Comparison of ENCODE assay signal across 21 mouse cellular contexts in genomic region chr2:166225354-166225753, GRCm38 (mm10).
A peak's percentile ranks its signal among the peaks of the same experiment; 100 is the strongest.
DNase-seq lines count a peak whose midpoint lies in the region; ATAC-seq and TF ChIP-seq lines count a peak whose summit lies in the region.
"Had no signal": no experiment of that assay in that cellular context is flagged by ENCODE, and none has a peak within 500 bp of the region (broad histone marks: within the 10 kb centered on the region; RNA-seq: fewer than 3 reads in every experiment).

No protein-coding gene starts in this region.

- ATAC-seq in embryonic facial prominence, embryonic 14.5 days (ENCODE audit: low read depth) = peak; percentile 33; the same call in 1 of the 2 replicates
- ATAC-seq in limb, embryonic 14.5 days (ENCODE audit: low FRiP score, low read depth) = peak; percentile 55; the same call in 1 of the 2 replicates
- ATAC-seq: activated CD4-positive, CD25-positive, alpha-beta regulatory T cell, adult 4 months; CD4-positive, CD25-positive, alpha-beta regulatory T cell, adult 4 months; Patski had no signal

- H3K4me1 ChIP-seq in embryonic facial prominence, embryonic 14.5 days (ENCODE audit: control insufficient read depth, insufficient read depth, low read length) = no peaks in the 10 kb centered on the region
- H3K4me1 ChIP-seq in embryonic facial prominence, embryonic 10.5 days = peaks cover 41% of the 10 kb centered on the region
- H3K4me1 ChIP-seq in limb, embryonic 14.5 days (ENCODE audit: control insufficient read depth, insufficient read depth, low read length) = peaks cover 7% of the 10 kb centered on the region; the same call in 1 of the 2 replicates
- H3K4me1 ChIP-seq in limb, embryonic 10.5 days = peaks cover 33% of the 10 kb centered on the region

- no peak overlapping the region for H3K9ac ChIP-seq in embryonic facial prominence, embryonic 14.5 days (ENCODE audit: low read depth, low read length)
- no peak overlapping the region for H3K9ac ChIP-seq in limb, embryonic 14.5 days (ENCODE audit: low read depth, low read length, severe bottlenecking)

- no peaks in the 10 kb centered on the region for H3K9me3 ChIP-seq in embryonic facial prominence, embryonic 14.5 days (ENCODE audit: control insufficient read depth, low read length)
- H3K9me3 ChIP-seq in embryonic facial prominence, embryonic 10.5 days = 0 out of 2 replicates have a peak, but pooled peaks cover 7% of the 10 kb centered on the region
- H3K9me3 ChIP-seq in limb, embryonic 14.5 days (ENCODE audit: control insufficient read depth, low read length) = 0 out of 2 replicates have a peak, but pooled peaks cover 4% of the 10 kb centered on the region
- no peaks in the 10 kb centered on the region for H3K9me3 ChIP-seq in limb, embryonic 10.5 days (replicated peaks)

- no peaks in the 10 kb centered on the region for H3K27me3 ChIP-seq in embryonic facial prominence, embryonic 14.5 days (replicated peaks; ENCODE audit: control insufficient read depth, insufficient read depth, low read length)
- peaks cover 18% of the 10 kb centered on the region for H3K27me3 ChIP-seq in embryonic facial prominence, embryonic 10.5 days (replicated peaks; ENCODE audit: low read depth, poor library complexity, severe bottlenecking)
- no peaks in the 10 kb centered on the region for H3K27me3 ChIP-seq in limb, embryonic 14.5 days (ENCODE audit: control insufficient read depth, insufficient read depth, low read length)
- no peaks in the 10 kb centered on the region for H3K27me3 ChIP-seq in limb, embryonic 10.5 days (ENCODE audit: low read depth, poor library complexity, severe bottlenecking)

- H3K36me3 ChIP-seq in embryonic facial prominence, embryonic 14.5 days (ENCODE audit: control insufficient read depth, insufficient read depth, low read length) = no peaks in the 10 kb centered on the region
- H3K36me3 ChIP-seq in embryonic facial prominence, embryonic 10.5 days (replicated peaks) = no peaks in the 10 kb centered on the region
- H3K36me3 ChIP-seq in limb, embryonic 14.5 days (ENCODE audit: control insufficient read depth, insufficient read depth, low read length) = no peaks in the 10 kb centered on the region
- no peaks in the 10 kb centered on the region for H3K36me3 ChIP-seq in limb, embryonic 10.5 days
- H3K36me3 ChIP-seq: G1E had no signal

- WGBS in embryonic facial prominence, embryonic 14.5 days = 67% methylated on average over 9 of the region's 9 CpGs
- WGBS in embryonic facial prominence, embryonic 10.5 days = 87% methylated on average over 9 of the region's 9 CpGs
- 73% methylated on average over 9 of the region's 9 CpGs for WGBS in limb, embryonic 14.5 days
- 93% methylated on average over 9 of the region's 9 CpGs for WGBS in limb, embryonic 10.5 days

- no peak for TF ChIP-seq POLR2A in limb, embryonic 14.5 days (IDR thresholded peaks at IDR 0.05; ENCODE audit: borderline replicate concordance, extremely low read depth, insufficient read depth, insufficient read length)

- DNase-seq in embryonic facial prominence, embryonic 14.5 days (ENCODE audit: low spot score) = peak; percentile 79
- DNase-seq in embryonic facial prominence, embryonic 10.5 days (ENCODE audit: low spot score) = no peak
- peak; percentile 24 for DNase-seq in gastrocnemius, adult 18-20 months (ENCODE audit: low spot score)
- DNase-seq in gastrocnemius, postnatal 25 days = no peak
- peak; percentile 70 for DNase-seq in limb, embryonic 14.5 days (ENCODE audit: low spot score)
- no peak for DNase-seq in limb, embryonic 10.5 days (ENCODE audit: low spot score)
- DNase-seq in skeletal muscle tissue, adult 2 months (ENCODE audit: low read depth, low spot score) = peak; percentile 53
- DNase-seq in urinary bladder, adult 2 months (ENCODE audit: low spot score) = no peak
- DNase-seq: adrenal gland, adult 2 months; adrenal gland, adult 8-10 months; adrenal gland, postnatal 10 days; adrenal gland, postnatal 14 days; adrenal gland, postnatal 25 days; adrenal gland, postnatal 36 days; B cell, adult 2 months; cerebellum, adult 11 months; cerebellum, adult 11-12 months had no signal

- H3K4me3 ChIP-seq in embryonic facial prominence, embryonic 14.5 days (ENCODE audit: low read depth, low read length) = no peak overlapping the region
- no peak overlapping the region for H3K4me3 ChIP-seq in embryonic facial prominence, embryonic 10.5 days
- H3K4me3 ChIP-seq in limb, embryonic 14.5 days (replicated peaks; ENCODE audit: low read length) = no peak overlapping the region
- no peak overlapping the region for H3K4me3 ChIP-seq in limb, embryonic 10.5 days

- no peak overlapping the region for H3K4me2 ChIP-seq in embryonic facial prominence, embryonic 14.5 days (ENCODE audit: low read depth, low read length)
- no peak overlapping the region for H3K4me2 ChIP-seq in limb, embryonic 14.5 days (replicated peaks; ENCODE audit: low read depth, low read length, severe bottlenecking)

- no peak overlapping the region for H3K27ac ChIP-seq in embryonic facial prominence, embryonic 14.5 days (replicated peaks; ENCODE audit: low read depth, low read length)
- no peak overlapping the region for H3K27ac ChIP-seq in embryonic facial prominence, embryonic 10.5 days (replicated peaks)
- no peak overlapping the region for H3K27ac ChIP-seq in limb, embryonic 14.5 days (replicated peaks; ENCODE audit: low read depth, low read length)
- no peak overlapping the region for H3K27ac ChIP-seq in limb, embryonic 10.5 days

Comparison
In these comparisons a context has a peak if more than half of its experiments do, and no peak if none do; other contexts are left out.
1. DNase-seq: peak in embryonic facial prominence, embryonic 14.5 days (single experiment), gastrocnemius, adult 18-20 months (single experiment), limb, embryonic 14.5 days (single experiment) and skeletal muscle tissue, adult 2 months (single experiment); none in embryonic facial prominence, embryonic 10.5 days (single experiment), gastrocnemius, postnatal 25 days (single experiment), limb, embryonic 10.5 days (single experiment) and urinary bladder, adult 2 months (single experiment).